Mouse (Mus musculus) embryonic stem cell, embryonic (primary cell): ENCODE measurements around the gene Tcf3.

Experiments used
- CTCF ChIA-PET, 4 experiments: fragments of 300-600 bp in 2 of 4; fragments of 350-600 bp in 2 of 4; sonication (Branson Sonifier 250); formaldehyde crosslinking; loops; one replicate each; lab custom pipeline; 2022; ENCODE audit warnings: inconsistent platforms in 2 of 4; lab: Charles Lee
- POLR2A ChIA-PET, 4 experiments: fragments of 300-600 bp in 2 of 4; fragments of 350-600 bp in 2 of 4; sonication (Branson Sonifier 250); formaldehyde crosslinking; loops; one replicate each; lab custom pipeline; 2022; ENCODE audit warnings: antibody characterized with exemption in 4 of 4, inconsistent platforms in 1 of 4; lab: Charles Lee

The Tcf3 gene

GRCm38 (mm10) chr10:80406684-80407501 lies 26.6 kb downstream of the Tcf3 start, which contains the start of gene Uqcr11:
TSS of gene Uqcr11 (minus strand) at chr10:80406830.
- CTCF ChIA-PET: interaction anchor here in 3 of 4 experiments (0.9 to 1.7 kb wide), 5 partner anchors 31 to 171 kb away, joined by 3 to 7 read pairs (median 3); no protein-coding TSS in a partner anchor
- POLR2A ChIA-PET: interaction anchor here (0.6 to 6.2 kb wide), 21 partner anchors 9 to 523 kb away, joined by 3 to 33 read pairs (median 3); partner anchors contain the start of genes Abhd17a (in 1 of the 4), Atp8b3 (in 1 of the 4), Gadd45b (in 1 of the 4) and Rexo1 (in 1 of the 4)

GRCm38 (mm10) chr10:80405481-80406173 lies 27.8 kb downstream of the Tcf3 start:
- CTCF ChIA-PET: interaction anchor here in 3 of 4 experiments (0.6 to 3.6 kb wide), 7 partner anchors 20 to 172 kb away, joined by 3 to 22 read pairs (median 6); partner anchors contain the start of gene Gamt (in 1 of the 3)
- POLR2A ChIA-PET: interaction anchor here in 2 of 4 experiments (0.6 to 6.2 kb wide), 17 partner anchors 8 to 302 kb away, joined by 3 to 33 read pairs (median 3); partner anchors contain the start of genes Abhd17a (in 1 of the 2), Atp8b3 (in 1 of the 2) and Rps15 (in 1 of the 2)

- POLR2A ChIA-PET: interaction anchor here in 3 of 4 experiments (0.5 to 3.8 kb wide), 38 partner anchors 9 to 702 kb away, joined by 3 to 23 read pairs (median 4); partner anchors contain the start of genes Abhd17a (in 1 of the 3), Arid3a (in 1 of the 3), Atp8b3 (in 1 of the 3) and Gadd45b (in 1 of the 3)
- CTCF ChIA-PET: interaction anchor here (0.5 to 5.6 kb wide), 74 partner anchors 9 to 549 kb away, joined by 3 to 67 read pairs (median 4); partner anchors contain the start of genes Pcsk4 (in 3 of the 4), Reep6 (in 2 of the 4), Rexo1 (in 2 of the 4) and Abhd17a (in 1 of the 4)
These were observed 30.3 kb downstream of the Tcf3 start for GRCm38 (mm10) chr10:80403044-80403692.

- POLR2A ChIA-PET: interaction anchor here (0.6 to 7.2 kb wide), 41 partner anchors 9 to 547 kb away, joined by 3 to 87 read pairs (median 5); partner anchors contain the start of genes Csnk1g2 (in 3 of the 4), Mex3d (in 2 of the 4), Abhd17a (in 1 of the 4) and Mknk2 (in 1 of the 4)
- CTCF ChIA-PET: interaction anchor here (0.5 to 5.6 kb wide), 15 partner anchors 8 to 169 kb away, joined by 3 to 67 read pairs (median 3); no protein-coding TSS in a partner anchor
These were observed 32.7 kb downstream of the Tcf3 start for GRCm38 (mm10) chr10:80400704-80401161.

GRCm38 (mm10) chr10:80399973-80400703 lies 33.3 kb downstream of the Tcf3 start:
- POLR2A ChIA-PET: interaction anchor here (0.6 to 7.2 kb wide), 107 partner anchors 8 to 546 kb away, joined by 3 to 87 read pairs (median 4); partner anchors contain the start of genes Apc2 (in 3 of the 4), Atp8b3 (in 3 of the 4), Csnk1g2 (in 3 of the 4) and Pcsk4 (in 3 of the 4)

GRCm38 (mm10) chr10:80399191-80399972 lies 34.1 kb downstream of the Tcf3 start, which contains the start of gene Mbd3:
TSS of gene Mbd3 (minus strand) at chr10:80399550.
- POLR2A ChIA-PET: interaction anchor here (0.5 to 7.2 kb wide), 119 partner anchors 8 to 777 kb away, joined by 3 to 87 read pairs (median 4); partner anchors contain the start of genes Apc2 (in 3 of the 4), Atp8b3 (in 3 of the 4), Csnk1g2 (in 3 of the 4) and Pcsk4 (in 3 of the 4)
- CTCF ChIA-PET: interaction anchor here in 3 of 4 experiments (0.5 to 5.6 kb wide), 30 partner anchors 17 to 1018 kb away, joined by 3 to 67 read pairs (median 3); partner anchors contain the start of genes Atp8b3 (in 1 of the 3) and Mum1 (in 1 of the 3)

More at GRCm38 (mm10) chr10:80399973-80400703, 33.3 kb downstream of the Tcf3 start:
- CTCF ChIA-PET: interaction anchor here in 3 of 4 experiments (0.7 to 5.6 kb wide), 23 partner anchors 9 to 528 kb away, joined by 3 to 67 read pairs (median 4); partner anchors contain the start of gene Atp8b3 (in 1 of the 3)

- ChIA-PET CTCF (interaction anchor here in 2 of 4 experiments (0.5 to 5.6 kb wide), 24 partner anchors 16 to 1018 kb away, joined by 3 to 67 read pairs (median 3); partner anchors contain the start of genes Atp8b3 (in 1 of the 2) and Mum1 (in 1 of the 2)), POLR2A (interaction anchor here (0.6 to 7.2 kb wide), 100 partner anchors 8 to 778 kb away, joined by 3 to 87 read pairs (median 4); partner anchors contain the start of genes Atp8b3 (in 3 of the 4), Apc2 (in 2 of the 4), Csnk1g2 (in 2 of the 4) and Dazap1 (in 2 of the 4))
These were observed 34.7 kb downstream of the Tcf3 start for GRCm38 (mm10) chr10:80398719-80399190.

- ChIA-PET CTCF (interaction anchor here in 2 of 4 experiments (0.7 to 5.6 kb wide), 4 partner anchors 15 to 111 kb away, joined by 3 to 67 read pairs (median 8); no protein-coding TSS in a partner anchor), POLR2A (interaction anchor here in 3 of 4 experiments (0.5 to 7.2 kb wide), 28 partner anchors 8 to 954 kb away, joined by 3 to 87 read pairs (median 7); partner anchors contain the start of genes Mex3d (in 2 of the 3), Rps15 (in 2 of the 3), Uqcr11 (in 2 of the 3) and Abhd17a (in 1 of the 3))
These were observed 35.3 kb downstream of the Tcf3 start for GRCm38 (mm10) chr10:80398174-80398535.

GRCm38 (mm10) chr10:80397524-80398173 lies 35.8 kb downstream of the Tcf3 start:
- CTCF ChIA-PET: interaction anchor here in 3 of 4 experiments (0.7 to 2.4 kb wide), 4 partner anchors 13 to 108 kb away, joined by 3 to 6 read pairs (median 4); no protein-coding TSS in a partner anchor
- POLR2A ChIA-PET: interaction anchor here (0.5 to 7.2 kb wide), 29 partner anchors 8 to 955 kb away, joined by 3 to 87 read pairs (median 4); partner anchors contain the start of genes Mex3d (in 2 of the 4), Pcsk4 (in 2 of the 4), Reep6 (in 2 of the 4) and Uqcr11 (in 2 of the 4)

- CTCF ChIA-PET: interaction anchor here in 2 of 4 experiments (0.8 to 2.4 kb wide), 4 partner anchors 12 to 160 kb away, joined by 3 to 6 read pairs (median 4); no protein-coding TSS in a partner anchor
- POLR2A ChIA-PET: interaction anchor here (0.5 to 7.2 kb wide), 31 partner anchors 8 to 280 kb away, joined by 3 to 87 read pairs (median 4); partner anchors contain the start of genes Mex3d (in 2 of the 4), Pcsk4 (in 2 of the 4), Reep6 (in 2 of the 4) and Rps15 (in 2 of the 4)
These were observed 36.5 kb downstream of the Tcf3 start for GRCm38 (mm10) chr10:80396822-80397523.

GRCm38 (mm10) chr10:80395025-80395627 lies 38.3 kb downstream of the Tcf3 start:
- ChIA-PET CTCF (interaction anchor here in 3 of 4 experiments (0.6 to 2.4 kb wide), 7 partner anchors 11 to 111 kb away, joined by 3 to 6 read pairs (median 4); no protein-coding TSS in a partner anchor), POLR2A (interaction anchor here in 3 of 4 experiments (0.6 to 7.2 kb wide), 8 partner anchors 8 to 281 kb away, joined by 3 to 87 read pairs (median 3); partner anchors contain the start of genes Mex3d (in 1 of the 3) and Rexo1 (in 1 of the 3))

GRCm38 (mm10) chr10:80392687-80393086 lies 40.8 kb downstream of the Tcf3 start:
- ChIA-PET CTCF (interaction anchor here in 2 of 4 experiments (0.8 to 2.6 kb wide), 8 partner anchors 8 to 174 kb away, joined by 3 to 11 read pairs (median 4); no protein-coding TSS in a partner anchor), POLR2A (interaction anchor here in 3 of 4 experiments (0.7 to 2.6 kb wide), 10 partner anchors 11 to 552 kb away, joined by 3 to 7 read pairs (median 3); partner anchors contain the start of genes 1600002K03Rik (in 1 of the 3), Abhd17a (in 1 of the 3), Rexo1 (in 1 of the 3) and Uqcr11 (in 1 of the 3))
